Mouse (Mus musculus) left cerebral cortex, postnatal 14 days (tissue): ENCODE results near the gene Trip12. TPM values are rescaled to one million over a fixed set of nuclear protein-coding genes. Genes with fewer than 3 reads are reported as not detected.

Experiments
- DNase-seq, 2 experiments: peaks; one replicate each; pipeline ENCODE4 v3.0.0; 2021 to 2022; ENCODE audit warnings: low spot score in 2 of 2, mixed read lengths in 1 of 2
- intact Hi-C: fragments of 180-260 bp; cut with DNase I; formaldehyde crosslinking; loops from one replicate; pipeline ENCODE4 v1.15.1; 2025
- total RNA-seq, 2 experiments: library from RNA; stranded (reverse); gene quantifications; 2 replicates each; pipeline ENCODE4 v1.2.3; 2021

Trip12 gene
- total RNA-seq, 2 experiments from 2014 or later: 167 to 195 TPM

GRCm38 (mm10) chr1:84817596-84817995, 22.7 kb downstream of the Trip12 start:
- no peak for DNase-seq
- intact Hi-C loops: no loop called here

GRCm38 (mm10) chr1:84803788-84804187, 36.5 kb downstream of the Trip12 start:
- intact Hi-C loops: no loop called here

GRCm38 (mm10) chr1:84799166-84799565, 41.1 kb downstream of the Trip12 start:
- intact Hi-C loops: no loop called here
- no peak for DNase-seq

More at GRCm38 (mm10) chr1:84803788-84804187, 36.5 kb downstream of the Trip12 start:
- no peak for DNase-seq

- no peak for DNase-seq
- intact Hi-C loops: no loop called here
Measured at GRCm38 (mm10) chr1:84795335-84795734, 45.0 kb downstream of the Trip12 start.

GRCm38 (mm10) chr1:84791393-84791792, 48.9 kb downstream of the Trip12 start:
- no peak for DNase-seq
- intact Hi-C loops: no loop called here

GRCm38 (mm10) chr1:84780630-84781029, 59.7 kb downstream of the Trip12 start:
- intact Hi-C loops: no loop called here
- DNase-seq: no peak

- intact Hi-C loops: no loop called here
- DNase-seq: no peak
Measured at GRCm38 (mm10) chr1:84777455-84777854, 62.9 kb downstream of the Trip12 start.

- intact Hi-C loops: no loop called here
- no peak for DNase-seq
Measured at GRCm38 (mm10) chr1:84758843-84759242, 81.5 kb downstream of the Trip12 start.

- no peak for DNase-seq
- intact Hi-C loops: no loop called here
Measured at GRCm38 (mm10) chr1:84742156-84742555, 98.2 kb downstream of the Trip12 start.

- DNase-seq: no peak
Measured at GRCm38 (mm10) chr1:84740080-84740479, 100.2 kb downstream of the Trip12 start.

GRCm38 (mm10) chr1:84737097-84737496, 103.2 kb downstream of the Trip12 start:
- intact Hi-C loops: loop anchor here (5.0 kb wide), 1 partner anchor 100 kb away; the partner anchor contains the start of gene Fbxo36
- no peak for DNase-seq

More at GRCm38 (mm10) chr1:84740080-84740479, 100.2 kb downstream of the Trip12 start:
- intact Hi-C loops: no loop called here

- no peak for DNase-seq
- intact Hi-C loops: no loop called here
Measured at GRCm38 (mm10) chr1:84733799-84734198, 106.5 kb downstream of the Trip12 start.

- intact Hi-C loops: no loop called here
- DNase-seq: no peak
Measured at GRCm38 (mm10) chr1:84731763-84732162, 108.6 kb downstream of the Trip12 start.

GRCm38 (mm10) chr1:84722841-84723240, 117.5 kb downstream of the Trip12 start:
- DNase-seq: no peak
- intact Hi-C loops: no loop called here

- intact Hi-C loops: no loop called here
- no peak for DNase-seq
Measured at GRCm38 (mm10) chr1:84722371-84722770, 117.9 kb downstream of the Trip12 start.

GRCm38 (mm10) chr1:84721942-84722341, 118.4 kb downstream of the Trip12 start:
- intact Hi-C loops: no loop called here
- DNase-seq: no peak

GRCm38 (mm10) chr1:84709810-84710785, 130.2 kb downstream of the Trip12 start:
- peak; percentile 87 to 92 for DNase-seq
- intact Hi-C loops: no loop called here

GRCm38 (mm10) chr1:84709406-84709805, 130.9 kb downstream of the Trip12 start:
- DNase-seq: no peak
- intact Hi-C loops: no loop called here

GRCm38 (mm10) chr1:84700254-84700653, 140.1 kb downstream of the Trip12 start:
- intact Hi-C loops: no loop called here
- no peak for DNase-seq

GRCm38 (mm10) chr1:84697136-84697535, 143.2 kb downstream of the Trip12 start:
- peak; percentile 89 to 90 for DNase-seq
- intact Hi-C loops: loop anchor here (5.0 to 10.0 kb wide), 6 partner anchors 75 to 970 kb away; no protein-coding TSS in a partner anchor
